Mouse (Mus musculus): ENCODE data around the gene Wipi2.
A peak's percentile ranks its signal among the peaks of the same experiment; 100 is the strongest.

Wipi2 gene

GRCm38 (mm10) chr5:142627398-142627797 lies at the start of gene Wipi2:
Gene Wipi2 (plus strand): TSS chr5:142627698.
- DNase-seq = no peak

- DNase-seq = no peak
Observed at GRCm38 (mm10) chr5:142578192-142578591, 49.3 kb upstream of the Wipi2 start.

DNA sequence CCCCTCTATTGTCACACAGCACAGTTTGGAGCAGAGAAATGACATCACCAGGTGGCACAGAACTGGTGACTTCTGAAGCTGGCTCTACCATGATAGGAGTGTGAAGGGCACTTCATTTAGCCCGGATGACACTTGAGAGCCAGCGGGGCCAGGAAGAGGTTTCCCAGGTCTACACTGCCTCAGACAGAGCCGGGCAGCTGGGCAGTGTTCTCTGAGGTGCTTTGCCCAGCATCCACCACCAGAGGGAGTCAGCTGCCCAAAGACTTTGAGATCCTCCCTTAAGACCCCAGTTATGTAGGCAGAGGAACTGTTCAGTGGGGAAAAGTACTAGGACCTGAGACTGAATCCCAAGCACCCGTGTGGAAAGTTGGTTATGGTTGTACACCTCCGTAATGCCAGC lies 46.0 kb upstream of the Wipi2 start:
- peak; percentile 45 for DNase-seq

- DNase-seq = no peak
Observed at GRCm38 (mm10) chr5:142583616-142584126, 43.8 kb upstream of the Wipi2 start.

DNA sequence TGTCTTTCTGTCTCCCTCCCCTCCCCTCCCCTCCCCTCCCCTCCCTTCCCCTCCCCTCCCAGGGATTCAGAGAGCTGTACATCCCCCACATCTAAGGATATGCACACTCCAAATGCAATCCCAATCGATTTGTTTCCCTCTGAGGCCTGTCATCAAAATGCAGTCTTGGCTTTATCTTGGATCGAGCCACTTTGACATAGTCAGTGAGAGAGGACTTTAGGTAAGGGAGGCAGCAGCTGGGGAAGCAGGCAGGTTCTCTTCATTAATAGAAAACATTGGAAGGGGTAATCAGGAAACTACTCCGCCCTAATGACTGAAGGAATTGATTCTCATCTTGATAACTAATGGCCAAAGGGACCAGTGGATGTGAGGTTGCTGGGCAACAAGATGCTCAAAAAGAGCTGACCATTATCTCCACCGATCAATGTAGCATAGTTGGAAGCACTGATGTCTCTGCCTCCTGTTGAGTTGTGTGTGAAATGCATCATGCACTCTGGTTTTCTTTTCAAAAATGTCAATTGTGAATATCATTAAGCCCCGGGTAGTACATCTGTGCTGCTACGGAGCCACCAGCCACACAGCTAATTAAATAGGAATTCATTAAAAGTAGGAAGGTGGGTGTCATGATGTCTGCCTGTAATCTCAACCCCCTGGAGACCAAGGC lies 36.4 kb upstream of the Wipi2 start:
- DNase-seq = no peak

- no peak for DNase-seq
Observed at GRCm38 (mm10) chr5:142595698-142596097, 31.8 kb upstream of the Wipi2 start.

DNA sequence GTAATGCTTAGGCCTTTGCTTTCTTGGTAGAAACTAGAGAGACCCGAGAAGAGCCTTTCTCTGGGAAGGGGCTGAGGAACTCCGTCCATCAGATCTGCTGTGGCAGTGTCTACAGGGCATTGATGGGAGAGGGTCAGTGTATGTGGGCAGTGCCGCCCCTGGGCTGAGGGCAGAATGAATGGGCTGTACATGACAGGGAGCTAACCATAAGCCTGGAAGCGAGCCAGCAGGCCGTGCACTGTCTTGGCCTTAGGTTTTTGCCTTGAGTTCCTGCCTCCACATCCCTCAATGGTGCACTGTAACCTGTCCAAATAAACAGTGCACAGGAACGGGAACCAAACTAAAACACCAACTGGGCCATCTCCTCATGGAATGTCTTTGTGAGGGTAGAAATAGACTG lies 30.8 kb upstream of the Wipi2 start:
- no peak for DNase-seq

- DNase-seq = no peak
Observed at GRCm38 (mm10) chr5:142597648-142598390, 29.7 kb upstream of the Wipi2 start.

- DNase-seq = no peak
Observed at GRCm38 (mm10) chr5:142604379-142604778, 23.1 kb upstream of the Wipi2 start.

- DNase-seq = no peak
Observed at GRCm38 (mm10) chr5:142605288-142605687, 22.2 kb upstream of the Wipi2 start.

DNA sequence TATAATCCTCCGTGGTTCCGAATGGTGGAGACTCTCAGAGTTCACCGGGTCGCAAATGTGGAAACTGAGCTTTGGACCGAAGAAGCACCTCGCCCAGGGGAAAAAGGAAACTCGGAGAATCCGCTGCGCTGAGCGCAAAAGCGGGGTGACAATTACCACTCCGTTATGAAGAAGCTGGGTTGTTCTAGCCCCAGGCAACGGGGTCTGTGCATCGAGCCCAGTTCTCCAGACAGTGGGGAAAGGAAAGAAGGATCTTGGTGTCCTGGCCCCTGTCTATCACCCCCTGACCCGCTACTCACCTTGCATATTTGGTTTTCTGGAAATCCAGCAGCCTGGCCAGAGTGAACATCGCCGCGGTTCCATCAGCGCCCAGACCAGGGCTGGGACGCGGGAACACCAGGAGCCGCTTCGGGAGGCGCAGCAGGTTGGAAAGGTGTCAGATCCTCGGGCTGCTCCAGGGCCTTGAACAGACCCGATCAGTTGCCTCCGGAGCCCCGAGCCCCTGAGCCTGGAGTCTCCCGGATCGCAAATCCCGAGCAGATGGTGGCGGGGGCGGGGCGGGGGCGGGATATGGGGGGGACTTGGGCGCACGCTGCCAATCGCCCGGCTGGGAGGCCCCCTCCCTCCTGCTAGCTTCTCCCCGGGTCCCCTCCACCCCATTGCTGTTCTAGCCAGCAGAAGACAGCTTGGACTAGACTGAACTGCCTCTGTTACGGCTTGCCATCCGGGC lies 19.1 kb upstream of the Wipi2 start, which contains the start of gene Mmd2:
TSS of gene Mmd2 (minus strand) at position 542 of the 730 bp plus-strand sequence.
- DNase-seq = no peak

- no peak for DNase-seq
Observed at GRCm38 (mm10) chr5:142608989-142609325, 18.5 kb upstream of the Wipi2 start.

GRCm38 (mm10) chr5:142610362-142610761 lies 17.1 kb upstream of the Wipi2 start:
- DNase-seq = no peak

- no peak for DNase-seq
Observed at GRCm38 (mm10) chr5:142614513-142614912, 13.0 kb upstream of the Wipi2 start.

DNA sequence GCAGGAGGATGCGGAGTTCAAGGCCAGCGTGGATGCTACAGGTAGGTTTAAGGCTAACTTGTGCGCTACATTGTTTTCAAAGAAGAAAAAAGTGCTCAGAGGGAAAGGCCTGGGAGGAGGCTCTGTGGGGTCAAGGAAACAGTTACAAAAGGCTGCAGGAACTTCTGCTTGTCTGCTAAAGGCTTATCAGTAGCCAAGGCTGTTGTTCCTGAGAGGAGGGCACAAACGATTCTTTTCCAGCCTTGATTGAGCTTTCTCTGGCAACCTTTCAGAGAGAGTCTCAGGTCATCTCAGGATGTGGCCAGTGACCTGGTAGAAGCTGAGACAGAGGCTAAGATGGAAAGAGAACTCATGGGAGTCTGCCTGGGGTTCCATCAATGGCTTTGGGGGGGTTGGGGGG lies 11.9 kb upstream of the Wipi2 start:
- DNase-seq = no peak

GRCm38 (mm10) chr5:142616326-142616725 lies 11.2 kb upstream of the Wipi2 start:
- no peak for DNase-seq

DNA sequence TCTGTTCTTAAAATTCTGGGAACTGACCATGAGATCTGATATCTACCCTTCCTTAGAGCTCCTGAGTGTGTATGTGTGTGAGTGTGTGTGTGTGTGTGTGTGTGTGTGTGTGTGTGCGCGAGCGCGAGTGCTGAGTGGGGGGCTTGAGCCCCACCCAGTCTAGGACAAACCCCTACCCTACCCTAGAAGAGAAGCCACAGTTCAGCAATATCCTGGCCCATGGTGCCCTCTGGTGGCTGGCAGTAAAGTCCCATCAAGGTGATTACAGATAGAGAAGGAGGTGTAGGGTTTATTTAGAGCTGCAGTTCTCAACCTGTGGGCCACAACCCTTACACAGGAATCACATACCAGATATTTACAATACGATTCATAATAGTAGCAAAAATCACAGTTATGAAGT lies 7.6 kb upstream of the Wipi2 start:
- DNase-seq = peak; percentile 46

- DNase-seq = no peak
Observed at GRCm38 (mm10) chr5:142621421-142621820, 6.1 kb upstream of the Wipi2 start.

- no peak for DNase-seq
Observed at GRCm38 (mm10) chr5:142622134-142622533, 5.4 kb upstream of the Wipi2 start.

DNA sequence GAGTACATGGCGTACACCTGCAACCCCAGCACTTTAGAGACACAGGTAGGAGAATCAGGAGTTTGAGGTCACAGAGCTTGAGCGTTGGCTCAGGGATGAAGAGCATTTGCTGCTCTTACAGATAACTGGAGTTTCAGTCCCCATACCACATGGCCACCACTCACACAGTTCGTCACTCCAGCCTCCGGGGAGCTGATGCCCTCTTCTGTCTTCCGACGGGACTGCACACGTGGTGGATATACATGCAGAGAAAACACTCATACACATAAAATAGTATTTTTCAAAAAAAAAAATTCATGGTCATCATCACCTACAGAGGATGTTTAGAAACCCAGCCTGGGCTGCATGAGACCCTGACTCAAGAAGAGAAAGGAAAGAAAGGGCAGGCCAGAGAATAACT lies 4.4 kb upstream of the Wipi2 start:
- no peak for DNase-seq

DNA sequence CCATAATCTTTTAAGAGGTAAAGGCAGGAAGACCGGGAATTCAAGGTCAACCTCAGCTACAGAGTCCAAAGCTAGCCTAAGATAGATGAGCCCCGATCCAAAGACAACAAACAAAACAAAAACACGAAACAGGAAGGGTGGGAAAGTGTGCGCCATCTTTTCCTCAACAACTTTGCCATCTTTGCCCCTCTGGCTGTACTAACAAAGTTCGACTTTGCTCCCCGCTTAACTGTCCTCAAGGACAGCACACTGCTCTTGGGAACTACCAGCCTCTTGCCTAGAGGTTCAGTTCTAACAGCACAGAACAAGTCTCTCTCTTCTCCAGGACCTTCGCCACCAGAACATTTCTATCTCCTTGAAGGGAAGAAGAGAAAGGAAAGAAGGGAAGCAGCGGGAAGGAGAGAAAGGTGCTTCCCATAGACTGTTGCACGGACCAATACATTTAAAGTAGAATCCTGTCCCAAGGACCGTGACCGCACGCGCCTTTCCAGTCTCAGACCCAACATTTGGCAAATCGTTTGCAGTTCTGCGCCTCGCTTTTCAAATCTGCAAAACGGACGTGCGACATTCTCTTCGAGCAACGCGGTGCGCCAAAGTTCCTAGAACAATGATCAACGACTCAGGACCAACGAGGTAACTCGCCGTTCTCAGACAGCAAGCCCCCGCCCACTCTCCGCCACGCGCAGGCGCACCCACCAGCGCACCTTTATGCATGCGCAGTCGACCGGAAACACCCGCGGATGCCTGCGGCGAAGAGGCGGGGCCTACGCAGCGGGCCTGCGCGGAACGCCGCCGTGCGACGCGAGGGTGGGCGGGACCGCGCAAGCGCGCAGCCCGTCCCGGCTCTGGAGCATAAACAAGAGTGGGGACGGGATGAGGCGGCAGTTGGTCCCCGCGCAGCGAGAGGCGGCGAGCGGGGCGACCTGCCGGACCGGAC lies 1.5 kb downstream of the Wipi2 start:
- DNase-seq = peak; percentile 99

DNA sequence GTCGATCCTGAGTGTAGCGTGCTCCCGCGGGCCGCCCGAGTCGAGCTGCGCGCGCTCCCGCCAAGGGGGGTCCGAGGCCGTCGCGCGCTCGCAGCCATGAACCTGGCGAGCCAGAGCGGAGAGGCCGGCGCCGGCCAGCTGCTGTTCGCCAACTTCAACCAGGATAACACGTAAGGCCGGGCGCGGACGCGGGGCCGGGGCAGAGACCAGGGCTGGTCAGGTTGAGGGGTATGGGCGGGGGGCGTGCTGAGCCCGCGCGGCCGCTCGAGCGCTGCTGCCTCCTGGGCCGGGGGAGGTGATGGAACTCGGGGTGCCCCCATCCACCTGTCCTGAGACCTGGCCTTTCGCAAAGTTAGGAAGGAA lies 2.1 kb downstream of the Wipi2 start:
- no peak for DNase-seq

DNA sequence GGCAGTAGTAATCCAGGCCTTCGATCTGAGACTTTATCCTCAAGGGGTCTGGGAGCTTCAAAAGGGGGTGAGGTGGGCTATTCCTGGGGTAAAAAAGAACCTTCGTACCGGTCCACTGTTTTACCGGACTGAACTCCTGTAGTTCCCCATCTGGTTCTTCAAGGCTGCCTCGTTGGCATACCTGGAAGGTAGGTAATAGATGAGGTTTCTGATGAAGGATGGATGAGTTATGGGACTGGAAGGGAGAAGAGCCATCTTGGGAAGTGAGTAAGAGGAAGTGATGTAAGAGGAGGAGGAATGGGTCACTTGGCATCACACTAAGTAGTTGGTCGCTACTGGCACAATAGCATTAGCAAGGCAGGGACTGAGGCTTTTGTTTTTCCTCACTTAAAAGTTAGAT lies 2.7 kb downstream of the Wipi2 start:
- DNase-seq = peak; percentile 4
